Mouse (Mus musculus): ENCODE data around the gene Supt6. TPM values are rescaled to one million over a fixed set of nuclear protein-coding genes. Genes with fewer than 3 reads are reported as not detected.

Gene Supt6
- total and polyA plus RNA-seq, 2 experiments from 2014 or later = 19.4 to 37.6 TPM

GRCm38 (mm10) chr11:78240193-78240857 is 5.5 kb downstream of the Supt6 start:
- 82% methylated on average over 9 of the region's 9 CpGs for WGBS
- no peak for TF ChIP-seq CTCF (IDR thresholded peaks at IDR 0.05)
- Histone ChIP-seq H3K4me2 (ENCODE audit: low read depth, low read length, poor library complexity, severe bottlenecking) (no peak overlapping the region), H3K27ac (ENCODE audit: low read depth, low read length) (no peak overlapping the region), H3K9me3 (ENCODE audit: low read length) (no peaks in the 10 kb centered on the region), H3K4me1 (ENCODE audit: insufficient read depth, low read length) (peaks cover 5% of the 10 kb centered on the region; the same call in 1 of the 2 replicates), H3K36me3 (ENCODE audit: insufficient read depth, low read length) (peaks cover 5% of the 10 kb centered on the region; the same call in 1 of the 2 replicates), H3K9ac (replicated peaks; ENCODE audit: low read length, poor library complexity, severe bottlenecking) (no peak overlapping the region), H3K27me3 (ENCODE audit: insufficient read depth, low read length) (no peaks in the 10 kb centered on the region), H3K4me3 (ENCODE audit: low read depth, low read length) (no peak overlapping the region)
- ATAC-seq (ENCODE audit: low FRiP score) = no peak
- peak; percentile 47 for DNase-seq (ENCODE audit: low spot score)

- H3K9ac ChIP-seq (replicated peaks; ENCODE audit: low read length, poor library complexity, severe bottlenecking) = no peak overlapping the region
- no peak for TF ChIP-seq CTCF (IDR thresholded peaks at IDR 0.05)
Measured at GRCm38 (mm10) chr11:78231518-78231917, 14.3 kb downstream of the Supt6 start.

GRCm38 (mm10) chr11:78223586-78223985 is 22.2 kb downstream of the Supt6 start:
- Histone ChIP-seq H3K9ac (replicated peaks; ENCODE audit: low read length, poor library complexity, severe bottlenecking) (no peak overlapping the region), H3K27me3 (ENCODE audit: insufficient read depth, low read length) (no peaks in the 10 kb centered on the region), H3K9me3 (ENCODE audit: low read length) (no peaks in the 10 kb centered on the region), H3K4me2 (ENCODE audit: low read depth, low read length, poor library complexity, severe bottlenecking) (no peak overlapping the region), H3K4me3 (ENCODE audit: low read depth, low read length) (no peak overlapping the region), H3K4me1 (ENCODE audit: insufficient read depth, low read length) (no peaks in the 10 kb centered on the region), H3K27ac (ENCODE audit: low read depth, low read length) (no peak overlapping the region), H3K36me3 (ENCODE audit: insufficient read depth, low read length) (peaks cover 92% of the 10 kb centered on the region)
- no peak for TF ChIP-seq CTCF (IDR thresholded peaks at IDR 0.05)
- no peak for DNase-seq (ENCODE audit: low spot score)
- 87% methylated on average over 4 of the region's 4 CpGs for WGBS
- no peak for ATAC-seq (ENCODE audit: low FRiP score)

More at GRCm38 (mm10) chr11:78231518-78231917, 14.3 kb downstream of the Supt6 start:
- DNase-seq (ENCODE audit: low spot score) = no peak
- Histone ChIP-seq H3K4me1 (ENCODE audit: insufficient read depth, low read length) (no peaks in the 10 kb centered on the region), H3K36me3 (ENCODE audit: insufficient read depth, low read length) (peaks cover 72% of the 10 kb centered on the region), H3K4me3 (ENCODE audit: low read depth, low read length) (no peak overlapping the region), H3K27ac (ENCODE audit: low read depth, low read length) (no peak overlapping the region), H3K9me3 (ENCODE audit: low read length) (no peaks in the 10 kb centered on the region), H3K27me3 (ENCODE audit: insufficient read depth, low read length) (no peaks in the 10 kb centered on the region), H3K4me2 (ENCODE audit: low read depth, low read length, poor library complexity, severe bottlenecking) (no peak overlapping the region)
- 95% methylated on average over 6 of the region's 6 CpGs for WGBS
- no peak for ATAC-seq (ENCODE audit: low FRiP score)

- Histone ChIP-seq H3K4me1 (ENCODE audit: insufficient read depth, low read length) (no peaks in the 10 kb centered on the region), H3K27ac (ENCODE audit: low read depth, low read length) (peak overlapping the region; percentile 47; the same call in 1 of the 2 replicates), H3K4me2 (ENCODE audit: low read depth, low read length, poor library complexity, severe bottlenecking) (no peak overlapping the region), H3K9ac (replicated peaks; ENCODE audit: low read length, poor library complexity, severe bottlenecking) (no peak overlapping the region), H3K4me3 (ENCODE audit: low read depth, low read length) (no peak overlapping the region), H3K36me3 (ENCODE audit: insufficient read depth, low read length) (peaks cover 86% of the 10 kb centered on the region), H3K9me3 (ENCODE audit: low read length) (no peaks in the 10 kb centered on the region), H3K27me3 (ENCODE audit: insufficient read depth, low read length) (no peaks in the 10 kb centered on the region)
- 80% methylated on average over 11 of the region's 11 CpGs for WGBS
- DNase-seq (ENCODE audit: low spot score) (peak; percentile 81), ATAC-seq (ENCODE audit: low FRiP score) (peak; percentile 87)
- TF ChIP-seq CTCF (IDR thresholded peaks at IDR 0.05) = no peak
Measured at GRCm38 (mm10) chr11:78215709-78216317, 30.0 kb downstream of the Supt6 start.

- DNase-seq (ENCODE audit: low spot score) = no peak
Measured at GRCm38 (mm10) chr11:78213086-78213817, 32.5 kb downstream of the Supt6 start.

GRCm38 (mm10) chr11:78211513-78211912 is 34.3 kb downstream of the Supt6 start:
- WGBS = 94% methylated on average over 5 of the region's 5 CpGs
- Histone ChIP-seq H3K36me3 (ENCODE audit: insufficient read depth, low read length) (peaks cover 88% of the 10 kb centered on the region), H3K9ac (replicated peaks; ENCODE audit: low read length, poor library complexity, severe bottlenecking) (no peak overlapping the region), H3K4me3 (ENCODE audit: low read depth, low read length) (no peak overlapping the region), H3K27me3 (ENCODE audit: insufficient read depth, low read length) (no peaks in the 10 kb centered on the region), H3K4me2 (ENCODE audit: low read depth, low read length, poor library complexity, severe bottlenecking) (no peak overlapping the region), H3K27ac (ENCODE audit: low read depth, low read length) (no peak overlapping the region), H3K9me3 (ENCODE audit: low read length) (no peaks in the 10 kb centered on the region), H3K4me1 (ENCODE audit: insufficient read depth, low read length) (no peaks in the 10 kb centered on the region)
- DNase-seq (ENCODE audit: low spot score) = no peak
- TF ChIP-seq CTCF (IDR thresholded peaks at IDR 0.05) = no peak
- no peak for ATAC-seq (ENCODE audit: low FRiP score)

More at GRCm38 (mm10) chr11:78213086-78213817, 32.5 kb downstream of the Supt6 start:
- ATAC-seq (ENCODE audit: low FRiP score) = no peak
- Histone ChIP-seq H3K4me1 (ENCODE audit: insufficient read depth, low read length) (no peaks in the 10 kb centered on the region), H3K36me3 (ENCODE audit: insufficient read depth, low read length) (peaks cover 86% of the 10 kb centered on the region), H3K27ac (ENCODE audit: low read depth, low read length) (no peak overlapping the region), H3K4me2 (ENCODE audit: low read depth, low read length, poor library complexity, severe bottlenecking) (no peak overlapping the region), H3K9ac (replicated peaks; ENCODE audit: low read length, poor library complexity, severe bottlenecking) (no peak overlapping the region), H3K9me3 (ENCODE audit: low read length) (no peaks in the 10 kb centered on the region), H3K27me3 (ENCODE audit: insufficient read depth, low read length) (no peaks in the 10 kb centered on the region), H3K4me3 (ENCODE audit: low read depth, low read length) (no peak overlapping the region)
- 93% methylated on average over 14 of the region's 14 CpGs for WGBS
- TF ChIP-seq CTCF (IDR thresholded peaks at IDR 0.05) = no peak
